Mouse (Mus musculus) heart, adult 11 months (tissue): ENCODE results near the gene Ifitm5.

Source experiments
- DNase-seq: peaks from one replicate; pipeline ENCODE4 v3.0.0; 2022

The Ifitm5 gene

DNA sequence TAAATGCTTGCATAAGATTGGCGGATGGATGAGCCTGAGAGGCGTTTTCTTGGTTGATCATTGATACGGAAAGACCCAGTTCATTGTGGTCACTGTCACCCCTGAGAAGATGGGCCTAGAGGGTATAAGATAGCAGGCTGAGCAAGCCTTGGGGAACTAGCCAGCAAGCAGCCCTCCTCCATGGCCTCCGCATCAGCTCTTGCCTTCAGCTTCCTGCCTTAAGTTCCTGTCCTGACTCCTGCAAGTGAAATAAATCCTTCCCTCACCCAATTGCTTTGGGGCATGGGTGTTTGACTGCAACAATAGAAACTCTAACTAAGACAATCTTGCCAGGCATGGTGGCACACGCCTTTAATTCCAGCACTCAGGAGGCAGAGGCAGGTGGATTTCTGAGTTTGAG, 9.9 kb upstream of the Ifitm5 start:
- DNase-seq: peak; percentile 82

DNA sequence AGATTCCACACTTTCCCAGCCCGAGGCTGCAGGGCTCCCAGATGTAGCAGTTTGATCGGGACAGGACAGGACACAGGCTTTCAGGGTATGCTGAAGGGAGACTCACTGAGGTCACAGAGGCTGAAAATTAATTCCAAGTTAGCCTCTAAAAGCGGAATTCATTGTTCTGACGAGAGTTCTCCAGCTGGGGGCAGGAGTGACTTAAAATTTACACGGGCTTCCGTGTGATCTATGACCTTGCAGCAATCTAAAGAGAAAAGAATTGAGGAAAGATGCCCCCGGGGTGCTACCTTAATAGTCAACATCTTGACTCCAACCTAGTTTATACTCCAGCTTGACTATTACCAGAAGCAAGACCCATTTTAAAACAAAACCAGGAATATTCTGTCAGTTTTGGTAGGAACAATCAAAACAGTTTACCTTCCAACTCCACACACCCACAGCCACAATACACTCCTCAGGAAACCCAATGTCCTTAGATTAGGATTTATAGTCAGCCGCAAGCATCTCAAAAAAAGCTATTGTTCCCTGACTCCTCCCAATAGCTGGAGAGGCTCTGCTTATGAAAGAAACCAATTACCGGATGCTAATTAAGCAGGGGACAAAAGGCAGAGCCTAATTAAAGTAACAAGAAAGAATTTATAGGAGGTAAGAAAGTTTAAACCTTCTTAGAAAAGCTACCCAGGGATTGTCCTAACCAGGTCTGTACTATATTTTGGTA, 9.2 kb upstream of the Ifitm5 start:
- peak; percentile 95 for DNase-seq

DNA sequence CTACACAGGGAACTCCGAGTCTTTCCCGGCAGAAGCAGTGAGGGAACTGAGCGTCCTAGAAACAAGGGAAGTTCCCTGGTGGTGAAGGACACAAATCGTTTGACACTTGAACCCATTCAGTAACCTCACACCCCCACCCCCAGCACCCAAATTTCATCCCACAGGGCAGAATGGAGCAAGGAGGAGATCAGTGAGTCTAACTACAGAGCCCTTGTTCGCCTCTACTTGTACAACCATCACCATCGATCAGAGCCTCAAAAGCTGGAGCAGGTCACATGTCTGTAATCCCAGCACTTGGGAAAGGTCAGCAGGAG, 6.4 kb upstream of the Ifitm5 start:
- DNase-seq: no peak

DNA sequence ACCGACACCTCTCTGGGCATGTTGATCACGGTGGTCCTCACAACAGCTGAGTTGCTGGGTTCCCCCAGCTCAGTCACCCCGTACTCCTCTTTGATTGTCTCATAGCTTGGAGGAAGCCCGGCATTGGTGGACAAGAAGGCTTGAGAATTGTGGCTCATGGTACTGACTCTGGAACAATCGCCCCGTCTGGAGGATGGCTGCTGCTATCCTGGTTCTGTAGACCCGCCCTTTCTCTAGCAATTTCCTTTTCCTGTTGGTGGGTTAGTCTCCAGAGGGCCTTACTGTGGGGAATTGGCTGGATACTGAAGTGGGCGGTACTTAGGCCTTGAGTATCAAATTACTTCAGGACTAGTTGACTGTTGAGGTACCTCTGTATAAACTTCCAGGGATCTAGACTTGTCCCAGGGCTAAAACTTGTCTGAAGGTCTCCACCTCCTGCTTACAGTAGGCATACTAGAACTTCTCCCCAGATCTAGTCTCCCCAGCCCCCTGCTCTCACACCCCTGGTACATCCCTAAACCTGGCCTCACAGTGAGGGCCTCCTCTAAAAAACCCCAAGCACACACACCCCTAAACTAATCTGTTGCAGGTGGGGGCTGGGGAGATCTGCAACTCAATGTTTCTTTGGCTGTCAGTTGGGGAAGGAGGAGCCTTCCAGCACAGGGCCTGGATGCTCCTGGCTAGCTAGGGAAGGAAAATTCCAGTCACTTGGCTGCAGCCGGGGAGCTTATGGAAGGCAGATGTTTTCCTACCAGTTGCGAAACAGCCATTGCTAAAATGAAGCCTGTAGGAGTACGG, 5.9 kb upstream of the Ifitm5 start, which contains the start of the genes Gm45717 and Ifitm2:
Gm45717 (minus strand) TSS at position 180 of the 798 bp plus-strand sequence.
Ifitm2 (minus strand) TSS at position 230 of the 798 bp plus-strand sequence.
- peak; percentile 99 for DNase-seq

DNA sequence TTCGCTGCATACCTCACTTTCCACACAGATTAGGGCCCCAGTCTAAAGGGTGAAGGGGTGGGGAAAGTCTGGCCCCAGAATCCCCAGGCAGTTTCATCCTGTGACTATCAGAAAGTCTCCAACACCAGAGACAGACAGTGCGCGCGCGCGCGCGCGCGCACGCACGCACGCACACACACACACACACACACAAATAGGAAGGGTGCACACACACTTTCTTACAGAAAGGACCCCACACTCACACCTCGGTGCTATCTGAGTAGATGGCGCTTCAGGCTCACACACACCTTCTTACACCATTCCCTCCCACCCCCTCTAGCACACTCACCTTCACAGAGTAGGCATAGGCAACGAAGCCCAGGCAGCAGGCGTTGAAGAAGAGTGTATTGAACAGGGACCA, 5.3 kb upstream of the Ifitm5 start:
- DNase-seq: no peak

DNA sequence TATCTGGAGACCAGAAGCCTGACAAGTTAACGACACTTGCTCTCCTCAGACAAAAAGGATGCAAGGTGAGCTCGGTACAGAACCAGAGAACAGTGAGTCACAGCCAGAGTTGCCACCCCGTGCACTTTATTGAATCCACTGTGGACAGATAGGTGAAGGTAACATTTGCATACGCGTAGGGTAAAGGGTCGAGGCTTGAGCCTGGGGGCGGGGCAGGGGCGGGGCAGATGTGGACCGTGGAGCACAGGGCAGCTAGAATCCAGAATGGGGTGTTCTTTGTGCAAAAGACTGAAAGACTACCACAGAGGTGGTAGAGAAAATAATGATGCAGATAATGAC, 4.6 kb upstream of the Ifitm5 start:
- peak; percentile 96 for DNase-seq

DNA sequence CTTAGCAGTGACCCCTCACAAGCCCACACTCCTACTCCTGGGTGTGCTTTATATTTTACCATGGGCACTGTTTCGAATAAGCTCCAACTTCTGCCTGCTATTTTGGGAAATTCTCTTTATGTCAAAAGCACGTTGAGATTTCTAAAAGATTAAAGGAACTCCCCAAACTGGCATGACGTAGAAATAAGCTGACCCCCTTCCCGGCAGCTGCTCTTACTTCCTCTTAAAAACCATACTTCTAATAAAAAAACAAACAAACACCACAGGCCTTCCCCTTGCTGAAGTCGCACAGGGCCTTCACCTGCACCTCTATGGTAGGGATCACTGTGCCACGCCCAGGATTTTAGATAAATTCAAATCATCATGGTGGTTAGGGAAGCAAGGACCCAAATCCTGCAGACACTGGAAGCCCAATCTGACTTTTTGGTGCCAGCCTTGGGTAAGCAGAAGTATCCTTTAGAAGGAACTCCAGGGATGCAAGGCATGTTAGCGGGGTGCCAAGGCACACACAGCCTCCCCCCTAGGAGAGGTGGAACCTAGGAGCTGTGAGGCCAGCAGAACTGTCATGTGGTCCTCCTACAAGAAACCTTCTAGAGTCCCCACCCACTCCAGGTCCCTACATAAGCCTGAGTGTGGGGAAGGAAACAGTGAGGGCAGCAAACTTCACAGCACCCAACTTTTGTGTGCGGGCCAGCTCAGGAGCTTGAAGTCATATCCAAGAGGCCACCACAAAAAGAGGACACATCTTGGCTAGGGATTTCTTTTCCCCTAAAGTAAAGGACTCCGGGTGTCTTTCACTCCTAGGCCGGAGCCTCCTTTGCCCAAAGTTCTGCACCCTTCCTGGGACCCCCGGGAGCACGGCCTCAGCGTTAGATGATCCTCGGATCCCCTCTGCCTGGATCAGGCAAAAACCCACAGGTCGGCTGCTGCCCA, 4.0 kb upstream of the Ifitm5 start:
- peak; percentile 97 for DNase-seq

DNA sequence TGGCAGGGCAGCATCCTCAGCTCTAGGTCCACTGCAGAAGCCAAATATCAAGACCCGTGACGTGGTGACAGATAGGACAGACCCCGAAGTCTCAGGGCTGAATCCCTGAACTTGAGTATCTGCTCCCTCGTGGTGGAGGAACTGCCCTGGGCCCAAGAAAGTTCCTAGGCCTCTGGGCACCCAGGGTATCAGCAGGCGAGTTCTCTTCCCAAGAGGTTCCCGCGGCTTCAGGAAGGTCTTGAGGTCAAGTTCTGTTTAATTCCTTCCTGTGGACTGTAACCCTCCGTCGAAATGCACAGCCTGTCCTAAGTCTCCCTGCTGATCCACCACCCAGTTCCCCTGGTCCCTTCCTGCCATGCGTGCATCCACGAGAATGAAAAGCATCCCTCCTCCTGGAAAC, 3.0 kb upstream of the Ifitm5 start:
- peak; percentile 95 for DNase-seq

DNA sequence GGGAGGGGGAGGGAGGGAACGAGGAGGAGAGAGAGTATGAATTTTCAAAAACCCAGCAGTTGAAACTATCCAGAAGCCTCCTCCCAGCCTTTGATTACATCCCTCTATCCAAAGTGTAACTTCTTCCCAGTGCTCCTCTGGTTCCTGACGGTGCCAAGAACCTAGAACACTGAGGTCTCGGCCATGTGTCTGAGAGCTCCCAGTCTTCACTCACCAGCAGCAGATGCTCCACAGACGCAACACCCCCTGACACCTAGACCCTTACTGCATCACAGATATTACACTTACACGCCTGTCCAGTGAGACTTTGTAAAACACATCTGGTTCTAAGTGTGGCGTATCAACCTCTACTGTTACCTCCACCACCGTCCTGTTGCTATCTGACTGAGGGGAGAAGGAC, 2.4 kb upstream of the Ifitm5 start:
- peak; percentile 92 for DNase-seq

DNA sequence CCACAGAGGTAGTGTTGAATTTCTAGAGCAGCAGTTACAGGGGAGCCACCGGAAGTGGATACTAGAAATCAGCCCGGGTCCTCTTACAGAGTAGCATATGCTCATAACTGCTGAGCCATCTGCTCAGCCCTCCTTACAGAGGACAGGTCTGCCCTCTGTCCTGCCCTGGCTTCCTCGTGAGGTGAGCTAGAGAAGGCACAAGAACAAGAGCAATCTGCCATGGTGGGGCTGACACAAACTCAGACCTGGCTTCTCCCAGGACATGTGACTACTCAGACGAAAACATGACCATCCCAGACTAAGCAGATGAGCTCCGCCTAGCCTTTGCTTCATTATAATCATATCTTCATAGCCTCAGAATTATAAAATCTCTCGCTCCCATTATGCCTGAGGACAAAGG, 1.7 kb upstream of the Ifitm5 start:
- DNase-seq: peak; percentile 89

DNA sequence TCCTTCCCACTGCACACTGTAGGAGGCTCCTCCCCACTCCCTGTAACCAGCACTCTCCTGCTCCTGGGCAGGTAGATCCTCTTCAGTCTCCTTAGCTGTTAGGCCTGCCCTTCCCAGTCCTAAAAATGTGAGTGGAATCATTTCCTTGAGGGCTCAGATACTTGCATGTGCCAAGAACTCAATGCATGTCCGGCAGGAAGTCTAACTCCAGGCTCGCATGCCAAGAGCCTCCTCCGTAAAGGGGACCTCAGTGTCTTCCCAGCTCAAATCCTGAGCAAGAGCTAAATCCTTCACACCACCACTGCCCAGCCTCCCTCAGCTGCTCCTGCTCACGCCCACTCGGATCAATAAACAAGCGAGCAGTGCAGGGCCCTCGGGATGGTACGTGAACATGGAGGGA, 960 bp upstream of the Ifitm5 start:
- peak; percentile 98 for DNase-seq

DNA sequence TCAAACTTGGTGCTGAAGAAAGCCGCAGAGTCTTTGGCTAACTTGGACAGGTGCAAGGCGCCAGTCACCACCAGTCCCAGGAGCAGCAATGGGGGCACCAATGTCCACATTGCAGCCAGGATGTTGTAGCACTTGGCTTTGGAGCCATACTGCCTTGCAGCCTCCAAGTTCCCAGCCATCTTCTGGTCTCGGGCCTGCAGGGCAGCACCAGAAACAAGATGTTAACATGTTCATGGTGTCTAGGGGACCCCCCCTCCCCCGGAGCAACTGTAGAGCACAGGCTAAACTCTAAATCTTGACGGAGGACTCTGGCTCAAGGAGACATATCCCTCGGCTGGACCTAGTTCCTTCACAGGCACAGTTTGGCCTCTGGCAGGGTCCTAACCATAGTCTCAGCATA, 836 bp downstream of the Ifitm5 start:
- DNase-seq: peak; percentile 89

DNA sequence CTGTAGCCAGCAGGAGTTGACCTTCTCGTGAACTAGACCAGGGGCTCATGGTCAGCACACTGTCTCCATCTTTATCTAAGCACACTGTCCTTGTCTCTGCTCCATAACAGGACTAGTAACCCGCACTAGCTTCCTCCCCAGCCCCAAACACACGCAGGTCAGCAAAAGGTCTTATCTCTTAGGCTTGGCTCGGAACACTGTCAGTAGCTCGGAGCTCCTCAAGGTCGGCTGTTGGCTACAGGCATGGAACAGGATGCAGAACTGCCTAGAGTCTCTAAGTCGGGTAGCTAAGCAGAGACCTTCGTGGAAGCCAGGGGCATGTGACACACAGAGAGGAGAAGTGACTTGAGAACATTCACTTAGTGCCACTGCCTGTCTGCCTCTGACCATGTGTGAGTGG, 1.9 kb downstream of the Ifitm5 start:
- DNase-seq: peak; percentile 95

DNA sequence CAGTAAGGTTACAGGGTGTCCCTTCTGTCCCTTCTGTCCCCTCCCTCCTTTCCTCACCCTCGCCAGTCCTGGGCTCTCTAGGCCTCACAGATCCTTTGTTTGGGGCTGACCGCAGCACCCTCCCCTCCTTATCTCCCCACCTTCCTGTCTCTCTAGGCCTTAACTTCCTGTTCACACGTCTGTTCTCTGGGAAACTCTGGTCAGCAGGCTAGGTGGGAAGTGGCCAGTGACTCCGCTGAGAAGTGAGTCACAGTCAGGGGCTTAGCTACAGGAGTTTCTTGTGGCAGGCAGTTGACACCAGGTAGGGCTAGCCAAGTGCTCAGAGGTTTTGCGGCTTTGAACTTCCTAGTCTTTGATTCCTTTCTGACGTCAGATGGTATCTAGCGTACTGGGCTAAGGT, 3.1 kb downstream of the Ifitm5 start:
- peak; percentile 98 for DNase-seq

DNA sequence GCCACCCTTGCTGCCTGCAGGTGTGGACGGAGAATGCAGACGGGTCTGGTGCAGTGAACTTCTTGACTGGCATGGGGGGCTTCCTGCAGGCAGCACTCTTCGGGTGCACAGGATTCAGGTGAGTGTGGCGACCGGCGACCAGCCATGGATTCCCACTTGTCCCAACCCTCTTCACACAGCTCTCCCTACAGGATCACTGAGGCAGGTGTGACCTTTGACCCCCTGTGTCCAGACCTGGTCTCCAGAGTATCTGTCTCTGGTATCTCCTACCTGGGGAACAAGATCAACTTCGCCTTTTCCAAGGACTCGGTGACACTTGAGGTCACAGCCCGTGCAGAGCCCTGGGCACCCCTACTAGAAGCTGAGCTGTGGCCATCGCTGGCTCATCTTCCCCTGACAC, 3.8 kb downstream of the Ifitm5 start:
- DNase-seq: peak; percentile 95

DNA sequence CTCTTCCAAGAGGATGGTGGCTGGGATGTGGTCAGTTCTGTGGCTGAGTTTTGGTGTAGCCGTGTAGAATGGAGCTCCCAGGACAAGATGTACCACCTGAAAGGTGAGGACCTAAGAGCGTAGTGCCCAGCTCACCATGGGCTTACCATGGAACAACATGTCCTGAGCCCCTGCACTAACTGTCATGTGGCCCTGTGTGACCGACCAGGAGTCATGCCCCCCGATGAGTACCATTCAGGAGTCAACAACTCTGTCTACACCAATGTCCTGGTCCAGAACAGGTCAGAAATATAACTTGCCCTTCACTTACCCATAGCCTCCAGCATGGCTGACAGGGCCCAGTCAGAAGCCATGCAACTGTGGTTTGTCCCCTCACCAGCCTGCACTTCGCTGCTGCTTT, 4.8 kb downstream of the Ifitm5 start:
- DNase-seq: peak; percentile 86

DNA sequence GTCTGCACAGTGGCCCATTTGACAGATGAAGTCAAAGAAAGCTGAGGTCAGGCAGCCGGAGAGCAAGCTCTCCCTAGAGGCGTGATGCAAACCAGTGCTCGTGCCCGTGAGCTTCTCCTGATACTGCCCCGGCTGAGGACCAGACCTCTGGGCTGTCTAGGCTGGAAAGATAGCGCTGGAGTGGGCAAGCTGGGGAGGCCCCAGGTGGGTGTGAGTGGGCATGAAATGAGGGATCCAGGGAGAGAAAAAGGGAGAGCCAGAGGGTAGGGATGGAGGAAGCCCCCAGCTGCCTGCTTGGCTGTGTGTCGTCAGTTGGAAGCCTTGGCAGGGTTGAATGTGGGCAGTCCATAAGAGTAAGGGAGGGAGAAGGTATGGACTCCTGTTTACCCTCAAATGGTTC, 5.9 kb downstream of the Ifitm5 start:
- peak; percentile 90 for DNase-seq

DNA sequence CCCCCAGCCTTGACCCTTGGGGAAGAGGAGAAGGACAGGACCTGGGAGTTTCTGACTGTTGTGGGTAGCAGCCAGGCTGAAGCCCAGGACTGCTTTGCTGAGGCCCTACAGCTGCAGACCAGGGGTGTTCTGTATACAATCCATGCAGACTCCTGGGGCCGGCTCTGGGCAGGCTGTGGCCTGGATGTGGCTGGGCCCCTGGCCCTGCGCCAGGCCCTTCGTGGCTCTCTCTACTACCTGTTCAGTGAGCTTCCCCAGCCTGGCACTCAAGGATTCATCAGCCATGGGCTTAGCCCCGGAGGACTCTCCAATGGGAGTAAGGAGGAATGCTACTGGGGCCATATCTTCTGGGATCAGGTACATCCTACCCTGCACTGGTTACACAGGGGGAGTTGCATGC, 6.7 kb downstream of the Ifitm5 start:
- peak; percentile 95 for DNase-seq

DNA sequence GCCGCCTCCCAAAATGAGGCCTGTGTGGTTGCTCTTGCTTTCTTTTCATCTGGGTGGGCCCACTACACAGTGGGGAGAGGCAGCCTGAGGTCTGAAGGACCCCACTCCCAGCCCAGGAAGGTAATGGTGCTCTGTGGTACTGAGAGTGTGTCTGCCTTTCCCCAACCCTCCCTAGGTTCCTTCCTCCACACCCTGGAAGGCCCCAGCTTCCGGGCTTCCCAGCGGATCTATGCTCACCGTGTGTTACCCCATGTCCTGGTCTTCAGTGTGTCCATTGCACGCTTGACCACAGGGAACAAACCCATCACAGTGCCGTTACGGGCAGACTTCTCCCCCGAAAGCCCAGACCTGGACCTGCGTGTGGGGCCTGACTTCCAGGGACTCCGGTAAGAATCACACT, 7.3 kb downstream of the Ifitm5 start:
- peak; percentile 94 for DNase-seq

DNA sequence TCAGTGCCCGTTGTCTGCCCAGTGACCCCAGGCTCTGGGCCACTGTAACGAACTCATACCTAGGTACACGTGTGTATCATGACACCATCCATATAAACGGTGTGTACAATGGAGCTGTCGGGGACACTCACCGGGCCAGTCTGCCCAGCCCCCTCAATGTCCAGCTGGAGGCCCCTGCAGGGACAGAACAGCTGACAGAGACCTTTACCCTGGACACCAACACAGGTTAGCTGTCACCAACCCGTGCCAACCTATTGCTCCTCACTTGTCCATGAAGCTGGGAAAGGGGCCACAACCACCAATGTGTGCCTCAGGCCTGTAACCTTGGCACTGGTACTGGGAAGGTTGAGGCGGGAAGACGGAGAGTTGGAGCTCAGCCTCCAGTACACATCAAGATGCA, 7.8 kb downstream of the Ifitm5 start:
- peak; percentile 95 for DNase-seq

DNA sequence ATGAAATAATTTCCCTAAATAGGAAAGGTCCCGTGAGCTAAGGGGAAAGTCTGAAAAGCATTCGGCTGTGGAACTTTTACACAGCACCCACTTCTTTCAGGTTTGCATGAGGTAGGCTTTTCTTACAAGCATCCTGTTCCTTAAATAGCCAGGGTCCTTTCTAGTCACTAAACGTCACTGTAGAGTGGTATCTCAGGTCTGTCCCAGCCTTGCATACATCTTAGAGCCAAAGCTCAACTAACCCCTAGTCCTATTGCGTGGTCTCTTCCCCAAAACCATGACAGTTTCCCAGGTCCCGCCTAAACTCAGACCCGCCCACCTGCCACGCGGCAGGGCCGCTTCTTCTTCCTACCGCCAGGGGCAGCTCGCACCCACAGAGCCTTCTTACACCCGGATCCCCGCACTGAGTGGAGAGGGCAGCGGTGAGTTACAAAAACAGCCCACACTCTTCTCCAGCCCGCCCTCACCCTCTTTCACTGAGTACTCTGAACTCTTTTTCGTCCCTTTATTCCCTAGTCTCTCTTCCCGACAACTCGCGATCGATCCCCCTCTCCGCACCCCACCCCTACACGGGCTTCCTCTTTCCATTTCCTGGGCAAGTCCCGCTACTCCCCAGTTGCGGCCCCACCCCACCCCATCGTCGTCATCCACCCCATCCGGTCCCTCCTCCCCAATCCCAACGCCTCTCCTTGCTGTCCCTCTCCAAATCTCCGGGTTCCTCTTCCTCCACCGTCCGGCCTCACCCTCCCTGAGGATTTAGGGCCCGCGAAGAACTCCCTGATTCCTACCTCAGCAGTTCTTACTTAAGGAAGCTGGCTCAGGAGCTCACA, 8.7 kb downstream of the Ifitm5 start, which contains the start of gene Pgghg:
Pgghg (plus strand) TSS at position 170 of the 830 bp plus-strand sequence.
- DNase-seq: peak; percentile 100

DNA sequence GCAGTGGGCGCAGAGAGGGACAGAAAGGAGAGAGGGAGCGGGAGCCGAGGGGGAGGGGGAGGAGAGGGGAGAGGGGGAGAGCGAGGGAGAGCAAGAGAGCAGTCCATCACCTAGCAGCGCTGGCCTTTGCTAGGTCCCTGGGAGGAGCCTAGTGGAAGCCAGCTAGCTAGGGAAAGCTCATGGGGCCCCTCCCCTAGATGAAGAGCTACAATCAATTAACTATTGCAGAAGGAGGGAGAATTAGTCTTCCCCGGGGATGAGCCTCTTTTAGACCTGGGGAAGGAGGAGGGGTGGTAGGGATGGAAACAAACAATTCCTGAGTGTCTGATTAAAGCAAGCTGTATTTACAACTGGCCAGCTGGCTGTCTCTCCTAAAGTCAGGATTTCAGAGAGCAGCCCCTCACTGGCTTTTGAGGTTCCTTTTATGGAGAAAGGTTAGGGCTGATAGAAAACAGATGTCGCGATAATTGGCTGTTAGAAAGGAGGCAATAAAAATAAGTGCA, 10.4 kb downstream of the Ifitm5 start:
- peak; percentile 95 for DNase-seq
